In genomic region chr4:130915668-130916035, GRCm38 (mm10) we compare ENCODE assay signal across 17 mouse cellular contexts. TPM values are rescaled to one million over a fixed set of nuclear protein-coding genes. Genes with fewer than 3 reads are reported as not detected.
DNase-seq lines count a peak whose midpoint lies in the region; ATAC-seq and TF ChIP-seq lines count a peak whose summit lies in the region.
"Had no signal": no experiment of that assay in that cellular context is flagged by ENCODE, and none has a peak within 500 bp of the region (broad histone marks: within the 10 kb centered on the region; RNA-seq: fewer than 3 reads in every experiment).

No protein-coding gene starts in this region.

- no peaks in the 10 kb centered on the region for H3K36me3 ChIP-seq in stomach, embryonic 16.5 days (ENCODE audit: control insufficient read depth, insufficient read depth, low read length)
- no peaks in the 10 kb centered on the region for H3K36me3 ChIP-seq in stomach, postnatal 0 days (ENCODE audit: control insufficient read depth, insufficient read depth, low read length)
- H3K36me3 ChIP-seq in midbrain, embryonic 11.5 days (ENCODE audit: control insufficient read depth, insufficient read depth, low read length), result no peaks in the 10 kb centered on the region
- H3K36me3 ChIP-seq: embryonic facial prominence, embryonic 10.5 days; heart, embryonic 10.5 days; midbrain, embryonic 10.5 days had no signal

- peak overlapping the region; percentile 11; the same call in 1 of the 2 replicates for H3K4me3 ChIP-seq in gastrocnemius, adult 2 months
- no peak overlapping the region for H3K4me3 ChIP-seq in stomach, embryonic 16.5 days (replicated peaks; ENCODE audit: low read length)
- H3K4me3 ChIP-seq in stomach, postnatal 0 days (ENCODE audit: low read depth, low read length), result no peak overlapping the region
- no peak overlapping the region for H3K4me3 ChIP-seq in midbrain, embryonic 11.5 days (ENCODE audit: low read depth, low read length)
- H3K4me3 ChIP-seq: embryonic facial prominence, embryonic 10.5 days; heart, embryonic 10.5 days; midbrain, embryonic 10.5 days had no signal

- intact Hi-C loops in gastrocnemius, adult 2 months (cut with DNase I), result no loop called here
- intact Hi-C loops in gastrocnemius, postnatal 14 days (cut with DNase I; ENCODE audit: low total_unique reads), result no loop called here
- intact Hi-C loops in left cerebral cortex, postnatal 4 days (cut with DNase I), result no loop called here

- H3K9me3 ChIP-seq in stomach, embryonic 16.5 days (replicated peaks; ENCODE audit: control insufficient read depth, low read length), result no peaks in the 10 kb centered on the region
- no peaks in the 10 kb centered on the region for H3K9me3 ChIP-seq in stomach, postnatal 0 days (ENCODE audit: control insufficient read depth, low read length)
- H3K9me3 ChIP-seq in midbrain, embryonic 11.5 days (ENCODE audit: control insufficient read depth, low read length), result no peaks in the 10 kb centered on the region
- H3K9me3 ChIP-seq: embryonic facial prominence, embryonic 10.5 days; heart, embryonic 10.5 days; midbrain, embryonic 10.5 days had no signal

- no peak overlapping the region for H3K9ac ChIP-seq in stomach, embryonic 16.5 days (ENCODE audit: low read length)
- no peak overlapping the region for H3K9ac ChIP-seq in stomach, postnatal 0 days (ENCODE audit: low read length)
- no peak overlapping the region for H3K9ac ChIP-seq in midbrain, embryonic 11.5 days (ENCODE audit: low read length)

- ATAC-seq in stomach, embryonic 16.5 days (ENCODE audit: insufficient read depth, low FRiP score), result no peak
- ATAC-seq in stomach, postnatal 0 days (ENCODE audit: low FRiP score, low TSS enrichment), result no peak
- peak; percentile 39 for ATAC-seq in neutrophil, adult 5-6 weeks (ENCODE audit: extremely low read depth, insufficient number of reproducible peaks, low FRiP score, poor library complexity, severe bottlenecking)
- no peak for ATAC-seq in midbrain, embryonic 11.5 days (ENCODE audit: low FRiP score)
- ATAC-seq: activated CD4-positive, CD25-positive, alpha-beta regulatory T cell, adult 4 months; hindbrain, embryonic 16.5 days had no signal

- no peak for TF ChIP-seq EP300 in stomach, postnatal 0 days (optimal IDR thresholded peaks at IDR 0.05)

- no peak for DNase-seq in gastrocnemius, adult 2 months
- DNase-seq in gastrocnemius, postnatal 14 days, result no peak
- DNase-seq in stomach, postnatal 0 days (ENCODE audit: low spot score), result no peak
- no peak for DNase-seq in left cerebral cortex, postnatal 4 days
- no peak for DNase-seq in midbrain, embryonic 11.5 days (ENCODE audit: low spot score, missing footprints)
- no peak for DNase-seq in kidney, adult 18-20 months
- DNase-seq: cerebellum, postnatal 10 days; lung, adult 2 months had no signal

- peaks cover 5% of the 10 kb centered on the region; the same call in 1 of the 2 replicates for H3K4me1 ChIP-seq in stomach, embryonic 16.5 days (ENCODE audit: control insufficient read depth, insufficient read depth, low read length)
- no peaks in the 10 kb centered on the region for H3K4me1 ChIP-seq in stomach, postnatal 0 days (replicated peaks; ENCODE audit: control insufficient read depth, insufficient read depth)
- H3K4me1 ChIP-seq in midbrain, embryonic 11.5 days (ENCODE audit: control insufficient read depth, insufficient read depth, low read length), result no peaks in the 10 kb centered on the region; the same call in none of the 2 replicates

- H3K27me3 ChIP-seq in stomach, embryonic 16.5 days (ENCODE audit: control insufficient read depth, insufficient read depth, low read length), result no peaks in the 10 kb centered on the region
- H3K27me3 ChIP-seq in stomach, postnatal 0 days (ENCODE audit: control insufficient read depth, insufficient read depth, low read length), result no peaks in the 10 kb centered on the region
- no peaks in the 10 kb centered on the region for H3K27me3 ChIP-seq in midbrain, embryonic 11.5 days (ENCODE audit: control insufficient read depth, insufficient read depth, low read length)

- TF ChIP-seq CTCF in gastrocnemius, adult 2 months (IDR thresholded peaks at IDR 0.05), result no peak
- no peak for TF ChIP-seq CTCF in stomach, postnatal 0 days (IDR thresholded peaks at IDR 0.05; ENCODE audit: low read depth)

- H3K27ac ChIP-seq in gastrocnemius, adult 2 months, result no peak overlapping the region
- H3K27ac ChIP-seq in stomach, embryonic 16.5 days (ENCODE audit: low read length), result no peak overlapping the region
- H3K27ac ChIP-seq in stomach, postnatal 0 days (replicated peaks), result no peak overlapping the region
- no peak overlapping the region for H3K27ac ChIP-seq in midbrain, embryonic 11.5 days (ENCODE audit: low read depth, low read length)
- H3K27ac ChIP-seq: embryonic facial prominence, embryonic 10.5 days; midbrain, embryonic 10.5 days had no signal

- H3K4me2 ChIP-seq in stomach, embryonic 16.5 days (ENCODE audit: low read depth, low read length), result peak overlapping the region; percentile 23
- H3K4me2 ChIP-seq in stomach, postnatal 0 days (replicated peaks; ENCODE audit: low read depth), result no peak overlapping the region
- no peak overlapping the region for H3K4me2 ChIP-seq in midbrain, embryonic 11.5 days

- 57% methylated on average over 7 of the region's 7 CpGs for WGBS in stomach, embryonic 16.5 days
- WGBS in stomach, postnatal 0 days, result 64% methylated on average over 7 of the region's 7 CpGs
- WGBS in midbrain, embryonic 11.5 days, result 43% methylated on average over 7 of the region's 7 CpGs

RNA-seq across cellular contexts. Expression of gene Laptm5, which starts 2.7 kb away (rescaled TPM):
- 1 to 10 TPM; 2.5 to 5.3 TPM for total RNA-seq in gastrocnemius, adult 2 months (2021)
- total RNA-seq in gastrocnemius, postnatal 14 days (2021), result 1 to 10 TPM; 8.0 to 8.1 TPM
- 47.9 and 50.5 TPM in 2 replicates for polyA plus RNA-seq in stomach, embryonic 16.5 days (2015; fragmentation: Nextera tagmentation; extraction: Ambion mirVana)
- 30.5 and 34.0 TPM in 2 replicates for polyA plus RNA-seq in stomach, postnatal 0 days (2015; fragmentation: Nextera tagmentation; extraction: Ambion mirVana)
- 338 and 404 TPM in 2 replicates for total RNA-seq in neutrophil, adult 5-6 weeks (2017)
- total RNA-seq in left cerebral cortex, postnatal 4 days (2021), result 10 to 100 TPM; 10.8 to 15.0 TPM
- 22.0 and 27.3 TPM in 2 replicates for polyA plus RNA-seq in midbrain, embryonic 11.5 days (2014; fragmentation: Nextera tagmentation; extraction: Ambion mirVana)

RNA-seq across cellular contexts. Expression of gene Matn1, which starts 28.5 kb away (rescaled TPM):
- not detected for total RNA-seq in gastrocnemius, adult 2 months (2021)
- not detected for total RNA-seq in gastrocnemius, postnatal 14 days (2021)
- 0.06 TPM in 1 of 2 replicates, not detected in the other for polyA plus RNA-seq in stomach, embryonic 16.5 days (2015; fragmentation: Nextera tagmentation; extraction: Ambion mirVana)
- polyA plus RNA-seq in stomach, postnatal 0 days (2015; fragmentation: Nextera tagmentation; extraction: Ambion mirVana), result 0.05 TPM in 1 of 2 replicates, not detected in the other
- total RNA-seq in neutrophil, adult 5-6 weeks (2017), result not detected in 2 replicates
- under 1 TPM; 0.24 to 0.34 TPM for total RNA-seq in left cerebral cortex, postnatal 4 days (2021)
- not detected in 2 replicates for polyA plus RNA-seq in midbrain, embryonic 11.5 days (2014; fragmentation: Nextera tagmentation; extraction: Ambion mirVana)
- total RNA-seq: MEL had no signal
- polyA plus RNA-seq: embryonic facial prominence, embryonic 10.5 days; heart, embryonic 10.5 days; midbrain, embryonic 10.5 days; urinary bladder, adult 2 months had no signal

Comparison
In these comparisons a context has a peak if more than half of its experiments do, and no peak if none do; other contexts are left out.
1. RNA of gene Laptm5, which starts 2.7 kb away (total RNA-seq): 338 to 404 TPM in neutrophil, adult 5-6 weeks; 10.8 to 15.0 TPM in left cerebral cortex, postnatal 4 days, 8.0 to 8.1 TPM in gastrocnemius, postnatal 14 days and 2.5 to 5.3 TPM in gastrocnemius, adult 2 months; every median in the first group is over 10 times any median in the second.